Mouse (Mus musculus): ENCODE data around the gene Znrf1. TPM values are rescaled to one million over a fixed set of nuclear protein-coding genes. Genes with fewer than 3 reads are reported as not detected.

The Znrf1 gene
- polyA plus RNA-seq, 1 experiment from 2014 or later = 21.9 TPM

DNA sequence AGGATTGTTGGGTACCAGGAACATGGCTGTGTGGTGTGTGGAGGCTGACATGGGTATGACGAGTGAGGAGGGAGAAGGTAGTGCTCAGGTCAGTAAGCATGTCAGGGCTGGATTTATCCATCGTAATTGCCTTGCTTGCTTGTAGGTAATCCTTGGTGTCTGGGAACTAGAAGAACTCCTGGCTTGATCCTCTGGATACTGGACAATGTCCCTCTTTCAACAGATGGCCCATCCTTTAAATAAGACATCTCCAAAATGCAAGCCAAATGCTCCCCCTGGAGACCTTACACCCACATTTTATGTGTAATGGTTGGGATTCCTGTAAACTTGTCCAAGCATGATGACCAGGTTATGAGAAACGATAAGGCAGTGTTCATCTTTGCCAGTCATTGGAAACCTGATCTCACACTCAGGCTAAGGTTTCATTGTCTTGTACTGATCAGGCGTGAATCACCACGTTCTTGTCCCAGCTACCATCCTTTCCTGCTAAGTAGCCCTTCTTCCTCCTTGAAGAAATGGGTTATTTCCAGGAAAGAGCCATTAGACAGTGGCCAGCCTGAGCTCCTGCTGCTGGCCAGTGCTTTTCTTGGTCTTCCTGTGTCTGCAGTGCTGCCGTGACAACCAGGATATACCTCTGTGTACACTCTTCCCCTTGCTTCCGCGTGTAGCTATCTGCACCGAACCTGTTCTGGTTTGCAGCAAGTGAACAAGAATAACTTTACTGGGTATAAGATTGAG lies 64.0 kb downstream of the Znrf1 start:
- H3K9me3 ChIP-seq (replicated peaks) = no peaks in the 10 kb centered on the region
- H3K4me1 ChIP-seq (replicated peaks) = peaks cover 42% of the 10 kb centered on the region
- H3K9ac ChIP-seq = no peak overlapping the region
- H3K36me3 ChIP-seq = no peaks in the 10 kb centered on the region
- no peak overlapping the region for H3K4me2 ChIP-seq
- no peak overlapping the region for H3K4me3 ChIP-seq
- 68% methylated on average over 9 of the region's 9 CpGs for WGBS
- no peak overlapping the region for H3K27ac ChIP-seq
- no peak for ATAC-seq (replicated peaks; ENCODE audit: insufficient number of reproducible peaks, insufficient read depth, low FRiP score, low read depth)
- no peaks in the 10 kb centered on the region for H3K27me3 ChIP-seq

DNA sequence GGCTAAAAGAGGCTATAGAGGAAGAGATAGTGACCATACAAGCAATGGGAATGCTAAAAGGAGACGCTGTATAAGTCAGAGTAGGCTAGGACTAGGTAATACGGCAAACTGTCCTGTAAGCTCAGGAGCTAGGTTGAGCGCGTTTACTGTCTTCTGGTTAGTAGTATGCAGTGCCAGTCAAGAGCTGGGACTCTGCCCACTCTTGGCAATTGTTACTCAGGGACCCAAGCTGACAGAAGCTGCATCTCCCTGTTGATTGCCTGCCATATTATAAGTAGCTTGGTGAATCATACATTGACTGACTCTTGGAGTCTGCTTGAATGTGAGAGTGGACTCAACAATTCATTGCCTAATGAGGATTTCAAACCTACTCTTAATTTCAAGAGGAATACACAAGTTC lies 66.2 kb downstream of the Znrf1 start:
- Histone ChIP-seq H3K4me1 (replicated peaks) (peaks cover 20% of the 10 kb centered on the region), H3K9me3 (replicated peaks) (no peaks in the 10 kb centered on the region), H3K36me3 (no peaks in the 10 kb centered on the region), H3K9ac (no peak overlapping the region), H3K27ac (no peak overlapping the region), H3K4me3 (no peak overlapping the region), H3K27me3 (no peaks in the 10 kb centered on the region), H3K4me2 (no peak overlapping the region)
- ATAC-seq (replicated peaks; ENCODE audit: insufficient number of reproducible peaks, insufficient read depth, low FRiP score, low read depth) = no peak
- 95% methylated on average over 4 of the region's 4 CpGs for WGBS

GRCm38 (mm10) chr8:111604986-111605385 lies 69.1 kb downstream of the Znrf1 start:
- WGBS = 90% methylated on average over 2 of the region's 2 CpGs
- no peak overlapping the region for H3K9ac ChIP-seq
- H3K27ac ChIP-seq = no peak overlapping the region
- H3K27me3 ChIP-seq = no peaks in the 10 kb centered on the region
- no peaks in the 10 kb centered on the region for H3K9me3 ChIP-seq (replicated peaks)
- no peak overlapping the region for H3K4me3 ChIP-seq
- H3K36me3 ChIP-seq = no peaks in the 10 kb centered on the region
- 0 out of 2 replicates have a peak, but pooled peaks cover 2% of the 10 kb centered on the region for H3K4me1 ChIP-seq (replicated peaks)
- ATAC-seq (replicated peaks; ENCODE audit: insufficient number of reproducible peaks, insufficient read depth, low FRiP score, low read depth) = no peak
- H3K4me2 ChIP-seq = no peak overlapping the region

DNA sequence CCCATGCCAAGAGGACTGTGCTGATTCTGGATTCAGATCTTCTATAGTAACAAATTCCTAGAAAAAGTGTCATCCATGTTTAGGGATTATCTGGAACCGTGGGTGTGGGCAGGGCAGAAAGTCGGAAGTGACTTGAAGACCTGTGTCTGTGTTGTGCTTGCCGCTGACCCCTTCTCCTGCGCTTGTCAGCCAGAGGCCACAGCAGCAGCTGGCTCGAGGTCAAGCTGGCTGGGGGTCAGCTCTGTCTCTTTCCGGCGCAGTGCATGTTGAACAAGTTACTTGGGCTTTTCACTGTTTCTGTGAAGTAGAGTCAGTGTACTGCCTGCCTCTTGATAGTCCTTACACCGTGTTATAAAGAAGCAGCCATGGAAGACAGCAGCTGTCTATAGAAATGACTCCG lies 71.1 kb downstream of the Znrf1 start:
- no peaks in the 10 kb centered on the region for H3K36me3 ChIP-seq
- H3K4me1 ChIP-seq (replicated peaks) = no peaks in the 10 kb centered on the region
- H3K9me3 ChIP-seq (replicated peaks) = no peaks in the 10 kb centered on the region
- no peak for ATAC-seq (replicated peaks; ENCODE audit: insufficient number of reproducible peaks, insufficient read depth, low FRiP score, low read depth)
- 77% methylated on average over 9 of the region's 9 CpGs for WGBS
- no peaks in the 10 kb centered on the region for H3K27me3 ChIP-seq
- H3K4me2 ChIP-seq = no peak overlapping the region
- H3K27ac ChIP-seq = no peak overlapping the region
- no peak overlapping the region for H3K4me3 ChIP-seq
- H3K9ac ChIP-seq = no peak overlapping the region

DNA sequence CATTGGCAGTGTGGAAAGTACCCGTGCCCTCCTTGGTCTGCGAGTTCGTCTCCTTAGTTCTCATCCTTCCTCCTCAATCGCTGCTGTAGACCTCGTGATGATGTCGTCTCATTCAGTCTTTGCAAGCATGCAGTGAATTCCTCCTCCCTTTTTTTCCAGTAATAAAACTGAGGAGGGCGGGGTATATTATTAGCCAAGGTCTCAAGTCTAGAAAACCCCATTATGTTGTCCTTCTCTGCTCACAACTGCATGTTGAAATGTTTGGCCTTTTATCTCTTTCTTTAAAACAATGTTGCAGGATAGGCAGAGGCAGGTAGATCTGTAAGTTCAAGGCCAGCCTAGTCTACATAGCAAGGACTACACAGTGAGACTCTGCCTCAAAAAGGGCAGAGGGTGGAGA lies 71.5 kb downstream of the Znrf1 start:
- H3K9me3 ChIP-seq (replicated peaks) = no peaks in the 10 kb centered on the region

GRCm38 (mm10) chr8:111613181-111613580 lies 77.3 kb downstream of the Znrf1 start:
- H3K9ac ChIP-seq = no peak overlapping the region
- H3K4me3 ChIP-seq = no peak overlapping the region
- H3K27ac ChIP-seq = no peak overlapping the region
- peaks cover 6% of the 10 kb centered on the region for H3K4me1 ChIP-seq (replicated peaks)
- no peak overlapping the region for H3K4me2 ChIP-seq
- no peaks in the 10 kb centered on the region for H3K9me3 ChIP-seq (replicated peaks)
- 75% methylated on average over 5 of the region's 5 CpGs for WGBS
- ATAC-seq (replicated peaks; ENCODE audit: insufficient number of reproducible peaks, insufficient read depth, low FRiP score, low read depth) = no peak
- 0 out of 2 replicates have a peak, but pooled peaks cover 3% of the 10 kb centered on the region for H3K36me3 ChIP-seq
- no peaks in the 10 kb centered on the region for H3K27me3 ChIP-seq

More for the DNA sequence above, 71.5 kb downstream of the Znrf1 start:
- Histone ChIP-seq H3K36me3 (0 out of 2 replicates have a peak, but pooled peaks cover 2% of the 10 kb centered on the region), H3K4me2 (no peak overlapping the region), H3K4me3 (no peak overlapping the region), H3K9ac (no peak overlapping the region), H3K4me1 (replicated peaks) (no peaks in the 10 kb centered on the region), H3K27ac (no peak overlapping the region), H3K27me3 (no peaks in the 10 kb centered on the region)
- WGBS = 90% methylated on average over 7 of the region's 7 CpGs
- no peak for ATAC-seq (replicated peaks; ENCODE audit: insufficient number of reproducible peaks, insufficient read depth, low FRiP score, low read depth)

DNA sequence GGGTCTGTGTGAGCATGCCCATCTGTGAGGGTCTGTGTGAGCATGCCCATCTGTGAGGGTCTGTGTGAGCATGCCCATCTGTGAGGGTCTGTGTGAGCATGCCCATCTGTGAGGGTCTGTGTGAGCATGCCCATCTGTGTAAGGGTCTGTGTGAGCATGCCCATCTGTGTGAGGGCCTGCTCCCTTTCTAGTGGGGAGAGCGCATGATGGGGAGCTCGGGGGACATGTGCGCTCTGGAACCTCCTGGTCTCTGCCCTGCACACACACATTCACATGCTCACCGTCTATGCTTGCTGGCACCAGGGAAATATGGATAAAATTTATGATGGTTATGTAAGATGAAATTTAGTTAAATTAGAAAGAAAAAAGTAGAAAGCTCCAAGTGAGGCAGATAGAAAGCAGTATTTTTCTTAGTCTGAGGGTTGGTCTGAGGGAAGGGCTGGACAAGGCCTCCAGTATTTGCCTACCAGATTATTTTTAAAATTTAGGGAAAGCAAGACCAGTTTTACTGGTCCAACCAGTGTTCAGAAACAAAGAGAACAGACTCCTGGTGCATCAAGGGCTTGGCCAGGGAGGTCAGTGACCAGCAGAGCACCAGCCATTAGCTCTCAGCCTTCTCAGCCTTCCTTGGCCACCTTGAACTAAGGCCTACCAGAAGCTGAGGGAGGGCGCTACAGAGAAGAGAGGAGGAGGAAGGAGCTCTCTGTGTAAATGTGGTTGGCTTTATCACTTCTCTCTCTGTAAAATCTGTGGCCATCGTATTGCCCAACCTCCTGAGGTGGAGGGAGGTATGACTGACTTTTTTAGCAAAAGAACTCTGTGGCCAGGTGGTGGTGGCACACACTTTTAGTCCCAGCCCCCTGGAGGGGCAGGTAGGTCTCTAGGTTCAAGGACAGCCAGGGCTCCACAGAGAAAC lies 79.1 kb downstream of the Znrf1 start:
- Histone ChIP-seq H3K36me3 (0 out of 2 replicates have a peak, but pooled peaks cover 3% of the 10 kb centered on the region), H3K27me3 (no peaks in the 10 kb centered on the region), H3K9ac (no peak overlapping the region), H3K4me2 (no peak overlapping the region), H3K4me1 (replicated peaks) (peaks cover 21% of the 10 kb centered on the region), H3K4me3 (no peak overlapping the region), H3K27ac (no peak overlapping the region), H3K9me3 (replicated peaks) (no peaks in the 10 kb centered on the region)
- ATAC-seq (replicated peaks; ENCODE audit: insufficient number of reproducible peaks, insufficient read depth, low FRiP score, low read depth) = no peak
- WGBS = 88% methylated on average over 6 of the region's 6 CpGs

DNA sequence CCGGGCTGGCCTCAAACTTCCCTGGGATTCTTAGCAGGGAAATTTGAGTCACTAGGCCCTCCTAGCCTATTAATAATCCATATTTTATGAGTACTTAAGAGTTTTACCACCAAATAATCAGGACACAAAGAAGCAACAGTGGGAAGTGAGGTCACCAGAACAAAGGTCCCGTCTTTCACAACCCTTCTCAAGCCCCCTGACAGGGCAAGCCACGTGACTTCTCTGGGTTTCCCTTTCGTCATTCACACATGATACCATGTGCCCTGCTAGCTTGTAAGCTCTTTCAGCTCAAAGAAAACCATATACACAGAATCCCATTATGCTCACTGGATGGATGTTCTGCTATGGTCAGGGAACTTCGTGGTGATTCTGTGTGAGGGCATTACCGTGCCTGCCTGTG lies 81.9 kb downstream of the Znrf1 start:
- 0 out of 2 replicates have a peak, but pooled peaks cover 5% of the 10 kb centered on the region for H3K36me3 ChIP-seq
- H3K9ac ChIP-seq = no peak overlapping the region
- no peak overlapping the region for H3K4me2 ChIP-seq
- H3K4me1 ChIP-seq (replicated peaks) = peaks cover 25% of the 10 kb centered on the region
- WGBS = 52% methylated on average over 6 of the region's 6 CpGs
- no peak for ATAC-seq (replicated peaks; ENCODE audit: insufficient number of reproducible peaks, insufficient read depth, low FRiP score, low read depth)
- no peaks in the 10 kb centered on the region for H3K27me3 ChIP-seq
- H3K27ac ChIP-seq = no peak overlapping the region
- H3K4me3 ChIP-seq = no peak overlapping the region
- no peaks in the 10 kb centered on the region for H3K9me3 ChIP-seq (replicated peaks)

DNA sequence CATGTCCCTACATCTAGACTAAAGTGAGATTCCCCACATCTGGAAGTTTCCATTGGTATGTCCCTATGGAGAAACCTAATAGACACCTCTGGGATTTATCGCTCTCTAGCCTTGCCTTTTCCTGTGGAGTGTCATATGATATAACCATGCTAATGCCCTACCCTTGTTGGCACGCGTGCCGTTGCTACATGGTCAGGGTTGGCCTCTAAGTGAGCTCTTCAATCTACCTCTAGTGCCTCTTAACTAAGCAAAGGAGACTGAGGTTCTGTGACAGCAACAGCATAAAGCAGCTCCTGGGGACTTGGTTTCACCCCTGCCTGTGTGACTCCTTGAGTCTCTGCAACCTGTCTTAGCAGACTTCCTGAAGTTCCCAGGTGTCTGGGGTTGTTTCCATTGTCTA lies 82.4 kb downstream of the Znrf1 start:
- 82% methylated on average over 4 of the region's 4 CpGs for WGBS
- H3K27ac ChIP-seq = no peak overlapping the region
- no peak overlapping the region for H3K9ac ChIP-seq
- no peaks in the 10 kb centered on the region for H3K9me3 ChIP-seq (replicated peaks)
- no peaks in the 10 kb centered on the region for H3K27me3 ChIP-seq
- no peak for ATAC-seq (replicated peaks; ENCODE audit: insufficient number of reproducible peaks, insufficient read depth, low FRiP score, low read depth)
- peaks cover 25% of the 10 kb centered on the region for H3K4me1 ChIP-seq (replicated peaks)
- no peak overlapping the region for H3K4me2 ChIP-seq
- H3K4me3 ChIP-seq = no peak overlapping the region
- H3K36me3 ChIP-seq = 0 out of 2 replicates have a peak, but pooled peaks cover 5% of the 10 kb centered on the region

GRCm38 (mm10) chr8:111619936-111620335 lies 84.0 kb downstream of the Znrf1 start:
- WGBS = 38% methylated on average over 1 of the region's 1 CpGs

GRCm38 (mm10) chr8:111622104-111622503 lies 86.2 kb downstream of the Znrf1 start:
- Histone ChIP-seq H3K27me3 (no peaks in the 10 kb centered on the region), H3K36me3 (0 out of 2 replicates have a peak, but pooled peaks cover 5% of the 10 kb centered on the region), H3K9ac (no peak overlapping the region), H3K27ac (no peak overlapping the region), H3K4me1 (replicated peaks) (peaks cover 49% of the 10 kb centered on the region), H3K9me3 (replicated peaks) (no peaks in the 10 kb centered on the region), H3K4me2 (no peak overlapping the region), H3K4me3 (no peak overlapping the region)
- 77% methylated on average over 3 of the region's 3 CpGs for WGBS
- ATAC-seq (replicated peaks; ENCODE audit: insufficient number of reproducible peaks, insufficient read depth, low FRiP score, low read depth) = no peak

More at GRCm38 (mm10) chr8:111619936-111620335, 84.0 kb downstream of the Znrf1 start:
- 0 out of 2 replicates have a peak, but pooled peaks cover 5% of the 10 kb centered on the region for H3K36me3 ChIP-seq
- H3K9ac ChIP-seq = no peak overlapping the region
- no peak overlapping the region for H3K4me3 ChIP-seq
- H3K9me3 ChIP-seq (replicated peaks) = no peaks in the 10 kb centered on the region
- ATAC-seq (replicated peaks; ENCODE audit: insufficient number of reproducible peaks, insufficient read depth, low FRiP score, low read depth) = 0 out of 2 replicates have a peak, but pooled peaks have one; percentile 12
- H3K4me2 ChIP-seq = no peak overlapping the region
- no peaks in the 10 kb centered on the region for H3K27me3 ChIP-seq
- peaks cover 39% of the 10 kb centered on the region for H3K4me1 ChIP-seq (replicated peaks)
- H3K27ac ChIP-seq = peak overlapping the region; percentile 57
